Mouse (Mus musculus) testis, postnatal 14 days (tissue): ENCODE data around the gene Mvd.

ENCODE experiments used
- DNase-seq: peaks from one replicate; pipeline ENCODE4 v3.0.0; 2021; ENCODE audit warnings: low spot score

Mvd gene

DNA sequence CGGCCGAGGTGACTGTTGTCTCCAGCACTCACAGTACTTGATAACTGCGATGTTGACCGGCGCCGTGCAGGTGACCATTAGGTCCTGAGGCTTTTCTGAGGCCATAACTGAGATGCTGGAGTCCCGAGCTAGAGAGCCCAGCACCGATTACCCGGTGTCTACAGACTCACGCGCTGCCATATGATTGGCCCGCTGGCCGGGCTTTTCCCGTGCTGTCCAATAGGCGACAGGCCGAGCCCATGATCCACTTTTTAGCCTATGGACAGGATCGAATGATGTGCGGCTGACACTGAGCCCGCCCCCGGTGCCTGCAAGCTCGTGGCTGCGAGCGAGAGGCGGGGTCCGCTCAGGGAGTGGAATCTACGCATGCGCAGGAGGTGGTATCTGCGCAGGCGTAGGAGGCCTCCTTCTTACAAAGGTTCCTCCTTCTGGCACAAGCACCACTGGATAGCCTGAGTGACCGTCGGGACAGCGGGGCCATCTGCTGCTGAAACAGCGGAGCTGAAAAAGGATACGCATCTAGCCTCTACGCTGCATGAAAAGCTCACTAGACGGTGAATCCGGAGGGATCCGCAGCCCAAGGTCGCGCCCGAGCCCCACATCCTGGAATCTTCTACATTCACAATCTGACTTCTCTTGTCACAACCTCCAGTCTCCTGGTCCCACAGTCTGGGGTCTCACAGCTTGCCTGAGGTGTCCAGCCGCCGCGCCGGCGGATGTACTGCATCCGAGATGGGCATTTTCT is at the start of gene Mvd:
Gene Mvd, minus strand, starts transcription at position 161 of the 745 bp plus-strand sequence.
- DNase-seq: peak; percentile 98

DNA sequence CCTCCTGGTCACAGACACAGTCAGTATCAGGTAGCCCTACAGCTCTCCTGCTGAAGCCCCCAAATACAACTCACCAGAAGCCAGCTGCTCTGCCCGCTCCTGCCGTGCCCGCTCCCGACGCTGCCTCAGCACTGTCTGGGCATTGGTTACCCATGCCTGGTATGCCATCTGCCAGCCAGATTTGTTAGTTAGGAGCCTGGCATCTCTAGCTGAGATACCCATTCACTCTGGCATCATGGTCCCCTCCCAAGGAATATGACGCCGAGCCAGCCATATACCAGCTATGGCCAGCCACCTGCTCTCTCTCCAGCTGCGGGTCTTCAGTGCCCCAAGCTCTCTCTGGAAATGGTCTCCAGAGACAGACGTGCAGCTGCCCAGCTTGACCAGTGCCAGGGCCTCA is 45.2 kb upstream of the Mvd start:
- DNase-seq: no peak

DNA sequence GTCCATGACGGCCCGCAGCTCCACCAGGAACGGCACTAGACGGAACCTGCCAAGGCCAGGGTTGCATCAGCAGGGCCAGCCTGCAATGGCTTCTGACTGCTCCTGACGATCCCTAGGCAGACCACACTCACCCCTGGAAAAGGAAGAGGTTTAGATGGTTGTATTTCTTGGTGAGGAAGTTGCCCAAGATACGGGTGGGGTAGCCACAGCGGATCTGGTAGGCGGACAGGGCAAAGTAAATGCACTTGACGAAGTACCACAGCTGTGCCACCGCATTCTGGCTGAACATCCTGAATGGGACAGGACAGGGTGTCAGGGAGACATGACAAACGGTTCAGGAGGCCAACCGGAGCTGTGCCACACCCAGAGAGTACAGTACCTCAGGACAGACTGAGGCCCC is 41.6 kb upstream of the Mvd start:
- DNase-seq: no peak

DNA sequence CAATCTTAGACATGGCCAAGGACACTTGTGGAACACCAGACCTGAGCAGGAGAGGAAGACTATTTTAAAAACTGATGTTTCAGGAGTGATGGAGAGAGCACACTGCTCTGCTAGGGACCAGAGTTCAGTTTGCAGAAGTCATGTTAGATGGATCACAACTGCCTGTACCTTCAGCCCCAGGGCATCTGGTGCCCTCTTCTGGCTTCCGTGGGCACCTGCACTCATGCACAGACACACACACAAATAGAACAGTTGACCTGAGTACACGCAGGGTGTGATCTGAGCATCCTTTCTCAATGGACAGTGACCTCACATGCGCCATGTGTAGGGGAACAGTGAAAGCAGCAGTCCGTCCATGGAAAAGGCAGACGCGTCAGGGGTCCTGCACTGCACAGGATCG is 40.7 kb upstream of the Mvd start:
- no peak for DNase-seq

DNA sequence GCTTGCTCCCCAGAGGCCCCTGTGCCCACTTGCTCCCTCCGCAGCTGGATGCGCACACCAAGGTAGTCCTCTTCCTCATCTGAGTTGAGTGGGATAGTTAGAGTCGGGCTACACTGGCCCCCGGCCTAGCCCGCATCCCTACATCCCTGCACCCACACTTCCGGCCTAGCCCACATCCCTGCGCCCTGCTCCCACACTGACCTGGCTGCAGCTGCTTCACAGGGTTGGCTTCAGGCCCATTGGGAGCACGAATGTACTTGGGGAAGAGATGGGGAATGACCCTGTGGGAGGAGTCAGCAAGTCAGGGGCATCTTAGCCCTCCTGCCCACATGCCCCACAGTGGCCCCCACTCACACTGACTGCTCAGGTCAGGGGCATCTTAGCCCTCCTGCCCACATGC is 39.2 kb upstream of the Mvd start:
- no peak for DNase-seq

DNA sequence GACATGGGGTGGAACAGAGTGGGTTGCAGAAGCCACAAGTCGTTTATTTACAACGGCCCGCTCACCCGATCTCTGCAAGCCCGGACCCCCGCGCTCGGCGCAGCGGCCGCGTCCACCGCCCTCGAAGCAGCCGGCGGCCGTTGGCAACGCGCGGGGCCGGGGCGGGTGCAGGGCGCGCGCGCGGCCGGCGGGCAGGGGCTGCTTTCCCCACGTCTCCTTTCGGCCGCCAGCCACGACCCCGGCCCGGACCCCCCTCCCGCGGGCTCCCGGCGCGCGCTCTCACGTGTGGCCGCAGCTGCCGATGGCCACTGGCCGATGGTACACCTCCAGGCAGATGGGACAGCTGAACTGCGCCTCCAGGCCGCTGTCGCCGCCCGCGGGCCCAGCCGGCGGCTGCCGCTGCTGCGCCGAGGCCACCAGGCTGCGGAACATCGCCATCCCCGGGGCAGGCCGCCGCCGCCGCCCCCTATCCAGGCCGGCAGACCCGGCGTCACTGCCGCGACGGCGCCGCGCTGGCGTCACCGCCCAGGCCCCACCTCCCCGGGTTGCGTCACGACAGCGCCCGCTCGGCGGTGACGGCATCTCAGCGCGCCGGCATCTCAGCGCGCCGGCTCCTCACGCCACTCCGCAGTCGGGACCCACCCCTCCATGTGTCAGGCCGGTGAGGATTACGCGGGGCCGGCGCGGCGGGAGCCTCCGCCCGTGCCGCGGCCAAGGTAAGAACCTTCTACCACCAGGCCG is 32.5 kb upstream of the Mvd start, which contains the start of the genes Rnf166 and Ctu2:
Gene Rnf166, minus strand, starts transcription at position 485 of the 741 bp plus-strand sequence.
Gene Ctu2, plus strand, starts transcription at position 564 of the 741 bp plus-strand sequence.
- DNase-seq: peak; percentile 92

DNA sequence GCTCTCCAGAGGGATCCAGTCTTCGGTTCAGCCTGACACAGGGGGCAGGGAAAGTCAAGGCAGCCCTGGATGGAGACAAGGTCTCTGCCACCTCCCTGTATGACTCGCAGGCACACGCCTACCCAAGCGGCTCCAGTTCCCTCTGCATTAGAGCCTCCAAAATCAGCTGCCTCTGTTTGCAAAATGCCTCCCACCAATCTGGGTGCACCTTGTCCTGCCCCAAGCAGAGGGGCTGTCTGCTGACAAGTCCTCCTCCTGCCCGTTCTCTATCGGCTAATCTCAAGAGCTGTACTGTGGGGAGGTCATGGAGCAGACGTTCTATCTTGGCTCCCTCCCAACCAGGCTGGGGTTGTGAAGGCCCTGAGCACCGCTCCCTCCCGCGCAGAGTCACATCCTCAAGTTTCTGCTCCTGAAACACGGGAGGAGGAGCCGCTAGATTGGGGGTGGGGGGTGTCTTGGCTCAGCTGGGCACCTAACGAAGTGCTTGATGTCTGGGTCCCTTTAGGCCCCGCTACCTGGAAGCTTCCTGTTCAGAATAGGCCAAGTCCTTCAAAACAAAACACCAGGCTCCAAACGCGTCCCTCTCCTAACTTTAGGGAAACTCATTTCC is 31.8 kb upstream of the Mvd start:
- peak; percentile 72 for DNase-seq

DNA sequence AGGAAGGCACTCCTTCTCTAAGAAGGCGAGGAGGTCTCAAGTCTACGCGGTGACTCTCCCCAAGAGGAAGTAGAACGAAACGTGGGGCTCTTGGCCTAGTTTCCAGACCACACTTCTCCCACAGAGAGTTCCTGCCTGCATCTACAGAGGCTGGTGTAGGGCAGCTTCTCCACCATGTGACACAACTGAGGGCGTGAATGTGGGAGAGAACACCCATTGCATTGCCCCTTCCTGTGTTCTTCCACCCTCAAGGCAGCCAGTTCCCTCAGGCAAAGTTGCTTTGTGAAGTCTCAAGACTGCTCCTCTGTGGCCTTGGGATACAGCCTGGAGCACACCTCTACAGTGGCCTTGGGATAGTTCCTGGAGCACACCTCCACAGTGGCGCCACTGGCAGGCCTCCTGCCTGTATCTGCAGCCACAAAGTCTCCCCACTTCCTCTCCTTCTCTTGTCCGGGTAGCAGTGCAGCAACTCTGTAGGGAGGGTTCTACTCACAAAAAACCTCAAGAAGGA is 30.7 kb upstream of the Mvd start:
- DNase-seq: no peak

DNA sequence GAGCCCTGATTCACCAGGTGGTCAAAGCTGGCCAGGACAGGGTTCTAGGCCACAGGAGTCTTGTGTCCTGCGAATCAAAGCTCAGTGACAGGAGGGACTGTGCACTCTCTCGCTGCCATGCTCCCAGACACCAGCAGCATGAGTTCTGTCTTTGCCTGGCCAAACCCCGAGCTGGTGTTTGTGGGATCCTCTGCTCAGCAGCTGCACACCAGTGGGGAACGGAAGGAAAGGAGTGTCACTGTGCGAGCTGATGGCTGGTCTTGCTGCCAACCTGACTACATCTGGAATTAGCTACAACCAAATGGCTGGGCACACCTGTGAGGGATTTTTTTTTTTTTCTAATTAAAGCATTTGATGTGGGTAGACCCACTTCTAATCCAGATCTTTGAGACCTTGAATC is 27.5 kb upstream of the Mvd start:
- DNase-seq: no peak

DNA sequence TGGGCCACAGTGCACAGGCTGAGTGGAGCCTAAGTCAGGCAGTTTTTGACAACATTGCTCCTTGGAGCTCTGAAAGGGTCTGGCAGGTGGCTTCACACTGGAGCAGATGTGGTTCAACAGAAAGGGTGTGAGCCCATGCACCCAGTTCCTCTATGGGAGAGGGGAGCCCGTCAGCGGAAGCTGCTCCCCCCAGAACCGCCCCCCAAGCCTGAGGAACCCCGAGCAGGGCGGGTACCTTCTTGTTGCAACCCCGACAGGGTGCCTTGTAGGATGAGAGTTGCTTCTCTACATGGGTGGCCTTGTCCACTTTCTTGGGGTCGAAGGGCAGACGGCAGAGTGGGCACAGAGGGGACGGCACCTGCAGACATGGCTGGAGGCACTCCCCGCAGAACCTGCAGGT is 26.7 kb upstream of the Mvd start:
- no peak for DNase-seq

DNA sequence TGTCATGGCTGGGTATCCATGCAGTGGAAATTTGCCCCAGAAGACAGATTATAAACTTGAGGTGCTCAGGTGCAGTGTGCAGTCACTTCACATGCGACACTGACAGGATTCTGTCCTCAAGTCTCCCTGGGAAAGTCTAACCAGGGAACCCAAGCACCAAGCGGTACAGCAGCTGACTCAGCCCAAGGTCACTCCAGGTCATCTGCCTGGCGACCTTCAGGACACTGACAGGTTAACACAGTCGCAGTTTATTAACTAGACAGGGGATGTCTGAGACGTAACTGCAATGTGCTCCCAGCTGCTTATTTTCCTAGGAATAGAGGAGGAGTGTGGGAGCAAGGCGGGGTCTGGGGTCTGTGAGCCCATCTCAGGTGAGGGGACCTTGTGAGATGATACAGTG is 26.2 kb upstream of the Mvd start:
- no peak for DNase-seq

DNA sequence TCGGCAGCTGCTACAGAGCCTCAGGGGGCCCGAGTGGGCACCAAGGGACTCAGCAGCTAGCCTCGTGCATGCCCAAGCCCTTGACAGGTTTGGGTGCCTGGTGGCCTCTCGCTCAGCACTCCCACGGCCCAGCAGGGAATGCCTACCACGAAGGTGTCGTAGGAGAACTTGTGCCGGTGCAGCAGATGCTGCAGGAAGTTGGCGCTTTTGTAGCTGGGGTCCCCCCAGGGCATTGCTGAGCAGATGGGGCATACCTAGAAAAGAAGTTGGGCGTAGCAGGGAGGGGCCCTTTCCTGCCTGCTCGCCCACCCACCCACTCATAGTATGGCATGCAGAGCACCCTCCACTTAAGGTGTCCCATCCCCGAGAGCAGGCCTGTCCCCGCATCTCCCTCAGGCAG is 24.6 kb upstream of the Mvd start:
- no peak for DNase-seq

DNA sequence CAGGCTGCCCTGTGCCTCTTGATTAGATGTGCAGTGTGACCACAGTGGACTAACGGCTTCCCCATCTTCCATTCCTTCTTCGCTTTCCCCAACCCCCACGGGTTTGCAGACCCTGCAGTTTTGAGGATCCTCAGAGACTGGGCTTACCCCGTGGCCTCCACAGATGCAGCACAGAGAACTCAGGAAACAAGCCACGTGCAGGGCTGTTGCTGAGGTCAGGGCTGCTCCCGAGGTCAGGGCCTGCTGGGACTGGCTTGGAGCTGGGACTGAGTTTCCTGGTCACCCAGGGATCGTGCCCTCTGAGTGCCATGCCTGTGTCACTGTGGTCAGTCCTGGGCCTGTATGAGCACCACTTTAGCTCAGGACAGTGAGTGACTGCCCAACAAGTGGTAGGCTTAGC is 21.8 kb upstream of the Mvd start:
- no peak for DNase-seq

DNA sequence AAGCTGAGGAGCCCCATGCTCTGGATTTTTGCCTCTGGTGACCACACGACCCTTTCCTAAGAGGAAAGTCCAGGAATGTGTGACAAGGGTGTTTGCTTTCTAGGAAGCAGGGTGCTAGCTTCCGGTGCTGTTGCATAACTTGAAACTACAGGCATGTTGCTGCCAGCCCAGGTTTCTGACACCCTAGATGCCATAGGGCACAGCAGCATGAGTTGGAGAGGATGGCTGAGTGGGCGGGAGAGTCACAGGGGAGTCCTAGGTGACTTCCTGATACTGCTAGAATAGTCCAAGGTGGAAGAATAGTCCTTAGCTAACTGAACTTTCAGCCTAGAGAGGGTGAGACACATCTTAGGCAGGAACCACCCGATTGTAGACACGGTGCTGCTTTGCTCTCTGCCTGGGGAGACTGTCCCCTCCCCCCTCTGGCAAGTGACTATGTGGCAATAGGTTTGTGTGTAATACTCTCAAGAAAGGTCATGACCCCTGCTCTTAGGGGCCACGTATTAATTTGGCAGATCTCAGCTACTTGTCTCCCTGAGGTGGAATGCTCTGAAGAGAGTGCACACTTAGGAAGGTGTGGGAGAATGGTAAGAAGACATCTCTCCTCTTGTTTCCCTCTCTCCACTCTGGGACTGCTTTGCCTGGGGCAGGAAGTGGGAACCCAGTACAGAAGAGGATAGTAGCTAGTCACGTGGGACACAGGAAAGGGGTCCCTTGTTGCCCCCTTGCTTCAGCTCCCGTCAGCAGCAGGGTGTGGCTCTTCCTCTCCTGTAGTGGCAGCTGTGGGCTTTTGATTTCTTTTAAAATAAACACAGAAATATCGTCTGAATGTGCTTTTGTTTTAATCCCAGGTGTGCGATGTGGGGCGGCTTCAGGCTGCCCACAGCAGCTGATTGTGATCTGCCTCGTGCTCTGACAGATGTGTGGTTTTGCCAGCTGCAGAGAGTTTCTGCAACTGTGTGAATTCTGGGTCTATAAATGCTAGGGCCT is 20.7 kb upstream of the Mvd start:
- no peak for DNase-seq

DNA sequence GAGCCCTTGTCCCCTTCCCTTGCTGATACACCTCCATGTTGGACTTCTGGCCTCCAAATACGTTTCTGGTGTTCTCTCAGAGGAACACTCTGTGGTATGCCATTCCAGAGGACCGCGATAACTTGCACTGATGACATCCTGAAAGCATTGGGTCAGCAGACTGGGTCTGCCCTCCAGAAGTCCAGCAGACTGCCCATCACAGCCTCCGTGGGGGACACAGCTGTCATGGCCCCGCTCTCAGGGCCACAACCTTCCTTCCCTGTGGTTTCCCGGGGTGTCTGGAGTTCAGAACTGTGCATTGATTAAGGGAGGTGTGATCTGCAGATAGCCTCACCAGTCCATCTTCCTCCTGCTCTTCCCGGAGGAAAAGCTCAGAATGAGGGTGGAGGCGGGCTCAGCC is 19.3 kb upstream of the Mvd start:
- DNase-seq: no peak

DNA sequence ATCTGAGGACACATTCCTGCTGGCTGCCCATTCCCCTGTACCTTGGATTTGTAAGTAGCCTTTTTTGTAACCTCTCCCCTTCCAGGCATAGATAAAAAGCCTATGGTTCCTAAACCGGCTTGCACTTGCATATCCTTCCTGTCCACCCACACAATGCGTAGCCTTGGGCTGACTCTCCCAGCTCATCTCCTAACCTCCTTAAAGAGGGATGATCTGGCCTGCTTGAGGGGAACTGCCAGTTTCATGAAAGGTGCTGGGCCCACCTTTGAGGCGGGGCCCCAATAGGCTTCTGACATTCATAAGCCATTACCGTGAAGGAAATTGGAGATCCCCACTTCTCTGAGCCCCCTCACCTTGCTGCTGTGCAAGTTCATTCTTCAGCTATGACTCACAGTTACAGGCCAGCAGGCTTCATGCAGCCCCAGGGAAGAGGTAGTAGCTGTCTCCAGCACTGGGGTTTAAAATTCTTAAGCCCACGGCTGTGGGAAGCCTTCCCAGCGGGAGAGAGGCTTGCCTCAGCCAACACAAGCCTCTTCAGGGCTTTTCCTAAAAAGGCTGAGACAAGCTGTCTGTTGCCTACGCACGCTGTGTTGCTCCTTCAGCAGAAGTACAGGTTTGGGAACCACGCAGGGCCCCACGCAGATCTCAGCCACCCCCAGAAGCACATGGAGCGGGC is 18.4 kb upstream of the Mvd start:
- DNase-seq: no peak

DNA sequence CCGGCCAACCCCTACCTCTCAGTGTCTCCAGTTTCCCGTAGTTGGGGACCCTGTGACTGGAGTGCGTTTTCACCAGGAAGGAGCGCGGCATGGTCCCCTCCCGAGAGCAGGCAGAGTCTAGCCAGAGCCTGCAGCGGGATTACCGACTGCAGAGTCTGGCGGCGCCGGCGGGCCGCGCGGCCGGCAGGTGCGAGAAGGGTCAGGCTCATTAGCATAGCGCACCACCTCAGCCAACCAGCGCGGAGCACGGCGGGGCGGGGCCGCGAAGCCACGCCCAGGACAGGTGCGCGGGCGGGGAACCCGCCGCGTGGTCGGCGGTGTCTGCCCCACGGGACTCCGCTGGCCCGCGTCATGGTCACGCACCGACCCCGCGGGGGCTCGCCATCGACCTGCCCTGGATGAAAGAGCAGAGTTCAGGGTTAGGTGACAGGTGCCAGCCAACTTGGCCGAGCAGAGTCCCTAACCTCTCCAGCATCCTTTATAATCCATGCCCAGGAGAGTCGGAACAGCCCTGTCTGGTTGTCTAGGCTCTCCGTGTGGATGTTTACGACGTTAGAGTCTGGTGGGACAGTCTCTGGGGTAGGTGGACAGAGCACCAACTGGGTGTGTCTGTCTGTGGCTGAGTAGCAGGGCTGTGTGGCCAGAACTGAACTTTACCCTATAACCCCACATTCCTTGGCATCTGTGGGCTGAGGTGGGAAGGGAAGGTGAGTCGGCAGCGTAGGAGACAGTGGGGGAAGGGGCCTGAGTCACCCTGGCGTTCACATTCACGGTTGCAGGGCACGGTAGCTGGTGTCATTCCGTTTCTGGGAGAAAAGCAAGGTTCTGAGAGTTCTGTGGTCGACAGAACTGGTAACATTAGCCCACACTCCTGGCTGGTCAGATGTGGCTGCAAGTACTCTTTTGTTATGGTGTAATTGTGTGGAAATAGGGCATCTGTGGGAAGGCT is 17.6 kb upstream of the Mvd start, which contains the start of gene Snai3:
Gene Snai3, minus strand, starts transcription at position 210 of the 949 bp plus-strand sequence.
- peak; percentile 83 for DNase-seq

DNA sequence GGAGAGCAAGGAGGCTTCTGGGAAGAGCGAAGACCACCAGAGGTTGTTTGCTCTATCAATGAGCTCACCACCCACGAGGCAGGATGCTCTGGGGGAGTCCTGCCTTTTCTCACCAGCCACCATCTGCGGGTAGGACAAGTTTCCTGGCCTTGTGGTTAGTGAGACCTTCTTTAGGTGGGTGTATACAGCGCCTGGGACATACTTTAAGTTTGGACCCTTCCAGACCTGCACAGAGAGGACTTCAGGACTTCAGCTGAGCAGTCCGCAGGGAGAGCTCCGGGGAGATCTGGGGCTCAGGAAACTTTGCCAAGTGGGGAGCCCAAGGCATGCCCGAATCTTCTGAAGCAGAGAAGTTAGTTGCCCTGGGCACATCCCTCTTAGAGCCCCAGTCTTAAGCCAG is 16.8 kb upstream of the Mvd start:
- DNase-seq: no peak

DNA sequence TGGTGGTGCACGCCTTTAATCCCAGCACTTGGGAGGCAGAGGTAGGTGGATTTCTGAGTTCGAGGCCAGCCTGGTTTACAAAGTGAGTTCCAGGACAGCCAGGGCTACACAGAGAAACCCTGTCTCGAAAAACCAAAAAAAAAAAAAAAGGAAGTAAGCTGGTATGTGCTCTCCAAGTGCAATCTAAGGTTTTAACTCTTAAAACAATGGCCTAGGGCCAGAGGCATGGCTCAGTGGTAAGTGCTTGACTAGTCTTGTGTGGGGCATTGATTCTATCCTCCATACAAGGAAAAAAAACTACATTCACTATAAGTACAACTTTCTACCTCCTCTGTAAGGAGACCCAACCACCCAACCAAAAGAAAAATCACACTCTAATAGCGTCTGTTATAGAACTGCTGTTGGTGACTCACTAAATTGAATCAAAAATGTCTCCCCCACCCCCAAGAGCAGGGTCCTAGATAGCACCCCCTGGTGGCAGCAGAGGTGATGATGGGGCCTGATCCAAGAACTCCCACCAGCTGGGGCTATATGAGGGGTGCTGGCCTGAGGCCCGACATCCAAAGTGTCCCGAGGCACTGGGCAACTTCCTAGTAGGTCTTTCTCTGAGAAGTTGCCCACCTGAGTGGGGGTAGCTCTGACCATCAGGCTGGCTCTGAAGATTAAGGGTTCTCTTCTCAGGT is 16.1 kb upstream of the Mvd start:
- DNase-seq: no peak
